Mouse (Mus musculus) adipose tissue, adult 10 weeks (tissue): ENCODE results near the gene Frrs1. TPM values are rescaled to one million over a fixed set of nuclear protein-coding genes. Genes with fewer than 3 reads are reported as not detected.

Experiments used
- polyA plus RNA-seq: library from polyadenylated mRNA; stranded (reverse); fragments of 350-450 nt; fragmentation: Illumina TruSeq; extraction: RNeasy Lipid Tissue Mini Kit (QIAGEN cat#74804); gene quantifications from one replicate; pipeline ENCODE4 v1.2.3, GENCODE M21; 2014; ENCODE audit warnings: low read depth, low replicate concordance

Frrs1 gene
- polyA plus RNA-seq, result 7.8 TPM

DNA sequence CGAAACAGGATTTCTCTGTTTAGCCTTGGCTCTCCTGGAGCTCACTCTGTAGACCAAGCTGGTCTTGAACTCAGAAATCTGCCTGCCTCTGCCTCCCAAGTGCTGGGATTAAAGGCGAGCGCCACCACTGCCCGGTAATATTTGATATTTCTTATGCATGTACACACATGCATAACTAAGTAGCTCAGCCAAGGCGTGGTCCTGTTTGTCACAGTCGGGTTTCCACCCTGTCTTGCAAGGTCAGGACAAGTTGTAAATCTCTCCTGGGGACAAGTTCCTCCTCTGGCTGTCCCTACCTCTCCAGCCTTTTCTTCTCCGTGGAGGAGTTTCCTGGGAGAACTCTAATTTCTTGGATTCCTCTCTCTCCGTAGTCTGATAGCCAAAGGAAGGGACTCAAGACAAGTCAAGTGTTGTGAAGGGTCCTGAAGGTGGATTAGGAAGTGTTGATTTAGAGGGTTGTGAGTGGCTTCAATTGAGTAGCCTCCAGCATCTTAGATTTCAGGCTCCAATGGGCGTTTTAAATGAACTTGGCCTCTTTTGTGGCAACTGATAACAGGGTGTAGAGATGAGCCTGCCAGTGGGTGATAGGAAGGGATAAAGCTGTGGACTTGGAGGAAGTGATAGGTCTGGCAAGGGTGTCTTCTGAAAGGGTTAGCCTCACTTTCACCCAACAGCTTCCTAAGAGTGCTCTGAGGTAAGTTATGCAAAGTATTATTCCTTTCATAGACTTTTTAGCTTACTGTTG, at the start of gene Frrs1:
TSS of gene Frrs1 (plus strand) at position 524 of the 745 bp plus-strand sequence.

Other genes starting within 250 kb of the Frrs1 start
- gene Trmt13, start 244.9 kb upstream of the Frrs1 start, polyA plus RNA-seq, result 11.1 TPM
- gene Mfsd14a, start 196.8 kb upstream of the Frrs1 start, polyA plus RNA-seq, result 45.5 TPM
- gene Gm43191, start 178.2 kb upstream of the Frrs1 start, polyA plus RNA-seq, result not detected
- 22.3 TPM for gene Slc35a3, start 146.6 kb upstream of the Frrs1 start, polyA plus RNA-seq
- gene Agl, start 51.3 kb upstream of the Frrs1 start, polyA plus RNA-seq, result 10.8 TPM
- not detected for gene 4930455H04Rik, start 108.8 kb downstream of the Frrs1 start, polyA plus RNA-seq
- 66.8 TPM for gene Palmd, start 109.5 kb downstream of the Frrs1 start, polyA plus RNA-seq